In genomic region chr4:131132201-131132600, GRCm38 (mm10) we compare ENCODE assay signal across 22 mouse cellular contexts.
DNase-seq lines count a peak whose midpoint lies in the region; ATAC-seq and TF ChIP-seq lines count a peak whose summit lies in the region.
"Had no signal": no experiment of that assay in that cellular context is flagged by ENCODE, and none has a peak within 500 bp of the region (broad histone marks: within the 10 kb centered on the region; RNA-seq: fewer than 3 reads in every experiment).

No protein-coding gene starts in this region.

- H3K9me3 ChIP-seq in forebrain, embryonic 10.5 days = no peaks in the 10 kb centered on the region
- H3K9me3 ChIP-seq in forebrain, embryonic 15.5 days = no peaks in the 10 kb centered on the region
- H3K9me3 ChIP-seq in midbrain, embryonic 10.5 days (replicated peaks) = no peaks in the 10 kb centered on the region
- H3K9me3 ChIP-seq in midbrain, postnatal 0 days (ENCODE audit: low read length) = no peaks in the 10 kb centered on the region
- H3K9me3 ChIP-seq in embryonic facial prominence, embryonic 10.5 days = no peaks in the 10 kb centered on the region
- H3K9me3 ChIP-seq in kidney, embryonic 15.5 days (replicated peaks) = no peaks in the 10 kb centered on the region
- H3K9me3 ChIP-seq: embryonic facial prominence, embryonic 13.5 days; embryonic facial prominence, embryonic 15.5 days had no signal

- H3K27ac ChIP-seq in forebrain, embryonic 10.5 days = peak overlapping the region; percentile 48
- no peak overlapping the region for H3K27ac ChIP-seq in forebrain, embryonic 15.5 days (replicated peaks)
- 0 out of 2 replicates have a peak overlapping the region, but pooled peaks have one; percentile 4 for H3K27ac ChIP-seq in midbrain, embryonic 10.5 days (replicated peaks)
- no peak overlapping the region for H3K27ac ChIP-seq in midbrain, postnatal 0 days (ENCODE audit: low read depth, low read length)
- H3K27ac ChIP-seq in embryonic facial prominence, embryonic 10.5 days (replicated peaks) = 0 out of 2 replicates have a peak overlapping the region, but pooled peaks have one; percentile 1
- H3K27ac ChIP-seq in kidney, embryonic 15.5 days = no peak overlapping the region
- H3K27ac ChIP-seq: embryonic facial prominence, embryonic 13.5 days; embryonic facial prominence, embryonic 15.5 days had no signal

- H3K4me2 ChIP-seq in forebrain, embryonic 15.5 days (replicated peaks) = no peak overlapping the region
- H3K4me2 ChIP-seq in midbrain, postnatal 0 days (ENCODE audit: low read depth, low read length, poor library complexity, severe bottlenecking) = no peak overlapping the region
- H3K4me2 ChIP-seq in kidney, embryonic 15.5 days = no peak overlapping the region
- H3K4me2 ChIP-seq: embryonic facial prominence, embryonic 13.5 days; embryonic facial prominence, embryonic 15.5 days had no signal

- H3K9ac ChIP-seq in forebrain, embryonic 15.5 days (replicated peaks) = no peak overlapping the region
- H3K9ac ChIP-seq in midbrain, postnatal 0 days (replicated peaks; ENCODE audit: low read length, poor library complexity, severe bottlenecking) = no peak overlapping the region
- H3K9ac ChIP-seq in kidney, embryonic 15.5 days = no peak overlapping the region
- H3K9ac ChIP-seq: embryonic facial prominence, embryonic 15.5 days had no signal

- DNase-seq in forebrain, embryonic 10.5 days (ENCODE audit: extremely low spot score, low spot score) = no peak
- no peak for DNase-seq in midbrain, embryonic 10.5 days (ENCODE audit: low spot score)
- no peak for DNase-seq in midbrain, postnatal 0 days (ENCODE audit: low spot score)
- peak; percentile 72 for DNase-seq in ZHBTc4 (ENCODE audit: low read depth, low spot score)
- DNase-seq in embryonic facial prominence, embryonic 10.5 days (ENCODE audit: low spot score) = no peak
- no peak for DNase-seq in lung, adult 18-20 months
- DNase-seq: adrenal gland, adult 2 months; adrenal gland, postnatal 10 days; adrenal gland, postnatal 25 days; B cell, adult 2 months; cerebellum, adult 11-12 months; cerebellum, adult 2 months; cerebellum, adult 9-10 months; cerebellum, postnatal 10 days; cerebellum, postnatal 25 days had no signal

- H3K27me3 ChIP-seq in forebrain, embryonic 10.5 days (ENCODE audit: poor library complexity, severe bottlenecking) = peaks cover 16% of the 10 kb centered on the region
- no peaks in the 10 kb centered on the region for H3K27me3 ChIP-seq in forebrain, embryonic 15.5 days
- 0 out of 2 replicates have a peak, but pooled peaks cover 3% of the 10 kb centered on the region for H3K27me3 ChIP-seq in midbrain, embryonic 10.5 days (ENCODE audit: low read depth, poor library complexity, severe bottlenecking)
- no peaks in the 10 kb centered on the region for H3K27me3 ChIP-seq in midbrain, postnatal 0 days (ENCODE audit: insufficient read depth, low read length)
- peaks cover 9% of the 10 kb centered on the region; the same call in 1 of the 2 replicates for H3K27me3 ChIP-seq in embryonic facial prominence, embryonic 10.5 days (replicated peaks; ENCODE audit: low read depth, poor library complexity, severe bottlenecking)
- 0 out of 2 replicates have a peak, but pooled peaks cover 7% of the 10 kb centered on the region for H3K27me3 ChIP-seq in kidney, embryonic 15.5 days
- H3K27me3 ChIP-seq: embryonic facial prominence, embryonic 15.5 days had no signal

- 33% methylated on average over 1 of the region's 1 CpGs for WGBS in forebrain, embryonic 10.5 days
- 18% methylated on average over 1 of the region's 1 CpGs for WGBS in forebrain, embryonic 15.5 days
- WGBS in midbrain, embryonic 10.5 days = 52% methylated on average over 1 of the region's 1 CpGs
- WGBS in midbrain, postnatal 0 days = 38% methylated on average over 1 of the region's 1 CpGs
- WGBS in embryonic facial prominence, embryonic 10.5 days = 42% methylated on average over 1 of the region's 1 CpGs
- WGBS in kidney, embryonic 15.5 days = 21% methylated on average over 1 of the region's 1 CpGs

- no peak for ATAC-seq in forebrain, embryonic 15.5 days (replicated peaks)
- no peak for ATAC-seq in midbrain, postnatal 0 days (ENCODE audit: low FRiP score)
- no peak for ATAC-seq in kidney, embryonic 15.5 days (replicated peaks; ENCODE audit: low FRiP score)
- ATAC-seq: CD4-positive, CD25-positive, alpha-beta regulatory T cell, adult 4 months; forebrain, embryonic 14.5 days had no signal

- peaks cover 31% of the 10 kb centered on the region for H3K4me1 ChIP-seq in forebrain, embryonic 10.5 days
- no peaks in the 10 kb centered on the region for H3K4me1 ChIP-seq in forebrain, embryonic 15.5 days
- H3K4me1 ChIP-seq in midbrain, embryonic 10.5 days = peaks cover 13% of the 10 kb centered on the region
- H3K4me1 ChIP-seq in midbrain, postnatal 0 days (ENCODE audit: insufficient read depth, low read length) = no peaks in the 10 kb centered on the region
- no peaks in the 10 kb centered on the region for H3K4me1 ChIP-seq in embryonic facial prominence, embryonic 10.5 days
- H3K4me1 ChIP-seq in kidney, embryonic 15.5 days = no peaks in the 10 kb centered on the region
- H3K4me1 ChIP-seq: embryonic facial prominence, embryonic 13.5 days; embryonic facial prominence, embryonic 15.5 days had no signal

- no peak for TF ChIP-seq CTCF in midbrain, postnatal 0 days (IDR thresholded peaks at IDR 0.05)

- H3K36me3 ChIP-seq in forebrain, embryonic 10.5 days (replicated peaks) = no peaks in the 10 kb centered on the region
- no peaks in the 10 kb centered on the region for H3K36me3 ChIP-seq in forebrain, embryonic 15.5 days
- no peaks in the 10 kb centered on the region for H3K36me3 ChIP-seq in midbrain, embryonic 10.5 days
- no peaks in the 10 kb centered on the region for H3K36me3 ChIP-seq in midbrain, postnatal 0 days (ENCODE audit: insufficient read depth, low read length)
- no peaks in the 10 kb centered on the region for H3K36me3 ChIP-seq in embryonic facial prominence, embryonic 10.5 days (replicated peaks)
- H3K36me3 ChIP-seq in kidney, embryonic 15.5 days = no peaks in the 10 kb centered on the region
- H3K36me3 ChIP-seq: embryonic facial prominence, embryonic 13.5 days; embryonic facial prominence, embryonic 15.5 days had no signal

- no peak overlapping the region for H3K4me3 ChIP-seq in forebrain, embryonic 10.5 days
- H3K4me3 ChIP-seq in forebrain, embryonic 15.5 days = no peak overlapping the region
- H3K4me3 ChIP-seq in midbrain, embryonic 10.5 days = no peak overlapping the region
- H3K4me3 ChIP-seq in midbrain, postnatal 0 days (ENCODE audit: low read depth, low read length) = no peak overlapping the region
- H3K4me3 ChIP-seq in embryonic facial prominence, embryonic 10.5 days = no peak overlapping the region
- no peak overlapping the region for H3K4me3 ChIP-seq in kidney, embryonic 15.5 days (replicated peaks)
- H3K4me3 ChIP-seq: embryonic facial prominence, embryonic 13.5 days; embryonic facial prominence, embryonic 15.5 days; erythroblast, embryonic 14.5 days had no signal

Comparison
In these comparisons a context has a peak if more than half of its experiments do, and no peak if none do; other contexts are left out.
1. H3K27ac ChIP-seq: peak in forebrain, embryonic 10.5 days (single experiment), midbrain, embryonic 10.5 days (single experiment) and embryonic facial prominence, embryonic 10.5 days (single experiment); none in forebrain, embryonic 15.5 days (single experiment), midbrain, postnatal 0 days (single experiment) and kidney, embryonic 15.5 days (single experiment).